7 mouse cellular contexts compared by ENCODE assay signal in genomic region chr12:3309391-3310320, GRCm38 (mm10). TPM values are rescaled to one million over a fixed set of nuclear protein-coding genes. Genes with fewer than 3 reads are reported as not detected.
A peak's percentile ranks its signal among the peaks of the same experiment; 100 is the strongest.
DNase-seq lines count a peak whose midpoint lies in the region; ATAC-seq lines count a peak whose summit lies in the region.

TSS of gene Rab10 (minus strand) at chr12:3309969.

- H3K4me3 ChIP-seq in intestine, embryonic 15.5 days (replicated peaks), result peak within 1 kb of the TSS; percentile 76
- peak within 1 kb of the TSS; percentile 84 for H3K4me3 ChIP-seq in midbrain, embryonic 10.5 days

- peak within 1 kb of the TSS; percentile 76 for H3K9ac ChIP-seq in intestine, embryonic 15.5 days

- H3K4me1 ChIP-seq in intestine, embryonic 15.5 days (replicated peaks), result no peaks in the 10 kb centered on the region; the same call in 1 of the 2 replicates
- H3K4me1 ChIP-seq in midbrain, embryonic 10.5 days, result peaks cover 21% of the 10 kb centered on the region

- H3K4me2 ChIP-seq in intestine, embryonic 15.5 days (replicated peaks), result peak within 1 kb of the TSS; percentile 72

- intact Hi-C loops in gastrocnemius, postnatal 36 days (cut with DNase I), result loop anchor here (5.0 kb wide), 3 partner anchors 42 to 72 kb away; no protein-coding TSS in a partner anchor
- intact Hi-C loops in left cerebral cortex, postnatal 25 days (cut with DNase I), result loop anchor here (1.0 to 2.0 kb wide), 4 partner anchors 55 to 117 kb away; partner anchors contain the start of genes Asxl2 and Kif3c

- WGBS in intestine, embryonic 15.5 days, result under 1% methylated on average over 110 of the region's 111 CpGs
- WGBS in midbrain, embryonic 10.5 days, result under 1% methylated on average over 111 of the region's 111 CpGs

- no peaks in the 10 kb centered on the region for H3K9me3 ChIP-seq in intestine, embryonic 15.5 days
- H3K9me3 ChIP-seq in midbrain, embryonic 10.5 days (replicated peaks), result peaks cover 18% of the 10 kb centered on the region; the same call in 1 of the 2 replicates

- peak; percentile 100 for DNase-seq in adrenal gland, adult 2 months
- DNase-seq in embryo, embryonic 11.5 days (ENCODE audit: low read depth, low spot score), result peak; percentile 97
- DNase-seq in gastrocnemius, postnatal 36 days, result peak; percentile 98 to 99
- peak; percentile 99 to 100 for DNase-seq in left cerebral cortex, postnatal 25 days (ENCODE audit: low spot score in 2 of 2)
- peak; percentile 98 for DNase-seq in midbrain, embryonic 10.5 days (ENCODE audit: low spot score)
- DNase-seq in right cerebral cortex, postnatal 4 days, result peak; percentile 99

- no peaks in the 10 kb centered on the region for H3K27me3 ChIP-seq in intestine, embryonic 15.5 days (replicated peaks)
- H3K27me3 ChIP-seq in midbrain, embryonic 10.5 days (ENCODE audit: low read depth, poor library complexity, severe bottlenecking), result no peaks in the 10 kb centered on the region

- peak within 1 kb of the TSS; percentile 98 for H3K27ac ChIP-seq in intestine, embryonic 15.5 days
- peak within 1 kb of the TSS; percentile 96 for H3K27ac ChIP-seq in midbrain, embryonic 10.5 days (replicated peaks)

- H3K36me3 ChIP-seq in intestine, embryonic 15.5 days, result no peaks in the 10 kb centered on the region
- H3K36me3 ChIP-seq in midbrain, embryonic 10.5 days, result peaks cover 15% of the 10 kb centered on the region

- peak; percentile 98 for ATAC-seq in intestine, embryonic 15.5 days

RNA-seq across cellular contexts. Expression of gene Rab10, which starts in this region (rescaled TPM):
- total RNA-seq in adrenal gland, adult 2 months (2021), result 100 to 1,000 TPM; 195 to 206 TPM
- 60.6 and 65.6 TPM in 2 replicates for polyA plus RNA-seq in adrenal gland, adult 2 months (2012; rRNA removed)
- total RNA-seq in gastrocnemius, postnatal 36 days (2021), result 100 to 1,000 TPM; 239 to 279 TPM
- polyA plus RNA-seq in intestine, embryonic 15.5 days (2015; fragmentation: Nextera tagmentation; extraction: Ambion mirVana), result 68.7 and 75.2 TPM in 2 replicates
- 100 to 1,000 TPM; 146 to 147 TPM for total RNA-seq in left cerebral cortex, postnatal 25 days (2021)
- 83.2 and 86.2 TPM in 2 replicates for polyA plus RNA-seq in midbrain, embryonic 10.5 days (2016; fragmentation: Nextera tagmentation; extraction: Ambion mirVana)

Comparison
In these comparisons a context has a peak if more than half of its experiments do, and no peak if none do; other contexts are left out.
1. Peak in every context shown above with its lines: DNase-seq, ATAC-seq, H3K4me3 ChIP-seq and H3K27ac ChIP-seq.